ENCODE assay signal across 16 mouse cellular contexts in the genomic region with DNA sequence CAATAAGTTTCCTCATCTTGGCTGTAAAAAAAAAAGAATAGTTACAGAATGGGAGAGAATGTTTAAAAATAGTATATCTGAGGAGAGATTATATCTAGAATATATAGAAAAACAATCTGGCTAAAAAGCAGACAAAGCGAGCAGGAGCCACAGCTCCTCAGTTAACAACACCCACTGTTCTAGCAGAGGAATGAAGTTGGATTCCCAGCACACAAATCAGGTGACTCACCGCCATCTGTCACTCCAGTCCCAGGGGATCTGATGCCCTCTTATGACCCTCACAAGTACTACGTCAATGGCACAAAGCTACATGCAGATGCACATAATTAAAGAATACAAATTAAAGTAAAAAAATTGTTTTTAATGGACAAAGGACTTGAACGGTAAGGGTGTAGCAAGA. TPM values are rescaled to one million over a fixed set of nuclear protein-coding genes. Genes with fewer than 3 reads are reported as not detected.
A peak's percentile ranks its signal among the peaks of the same experiment; 100 is the strongest.
DNase-seq lines count a peak whose midpoint lies in the region; ATAC-seq lines count a peak whose summit lies in the region.
"Had no signal": no experiment of that assay in that cellular context is flagged by ENCODE, and none has a peak within 500 bp of the region (broad histone marks: within the 10 kb centered on the region; RNA-seq: fewer than 3 reads in every experiment).

No protein-coding gene starts in this region.

- peak; percentile 20 to 21 for DNase-seq in layer of hippocampus, adult 8-10 months (ENCODE audit: low spot score in 2 of 2)
- no peak for DNase-seq in layer of hippocampus, adult 9-10 months (ENCODE audit: low spot score)
- peak; percentile 97 for DNase-seq in brain, adult 2 months (ENCODE audit: low read depth, low spot score)
- peak; percentile 65 to 71 for DNase-seq in cerebellum, postnatal 10 days
- peak; percentile 45 to 59 for DNase-seq in right cerebral cortex, postnatal 10 days (ENCODE audit: low spot score in 2 of 2)
- DNase-seq in heart, adult 9 months (ENCODE audit: low spot score in 2 of 2) = no peak
- DNase-seq: gastrocnemius, adult 2 months; heart, adult 2 months; heart, postnatal 4 days; liver, postnatal 0 days; thymus, postnatal 14 days had no signal

- no peak for ATAC-seq in erythroid progenitor cell, adult 5-6 weeks (replicated peaks; ENCODE audit: low FRiP score, poor library complexity, severe bottlenecking)
- ATAC-seq: inflammation-experienced regulatory T-cells, adult 6 months; liver, postnatal 0 days had no signal

RNA-seq across cellular contexts. Expression of a gene that starts 11.7 kb away (rescaled TPM):
- total RNA-seq in layer of hippocampus, adult 8-10 months (2022) = under 1 TPM in 2 of 4 experiments, not detected in 2; 0.25 to 0.48 TPM
- total RNA-seq in erythroid progenitor cell, adult 5-6 weeks (2015; ENCODE audit: low replicate concordance) = 5.0 and 10.1 TPM in 2 replicates
- total RNA-seq in erythroid progenitor cell, adult 5-6 weeks (2017; ENCODE audit: low replicate concordance) = 1.8 and 2.3 TPM in 2 replicates
- total RNA-seq: layer of hippocampus, adult 18-20 months had no signal

RNA-seq across cellular contexts. Expression of a gene that starts 32.6 kb away (rescaled TPM):
- 1 to 10 TPM in 2 of 4 experiments, under 1 TPM in 2; 0.39 to 1.3 (median 0.80) TPM for total RNA-seq in layer of hippocampus, adult 8-10 months (2022)
- 2.1 and 4.3 TPM in 2 replicates for total RNA-seq in erythroid progenitor cell, adult 5-6 weeks (2015; ENCODE audit: low replicate concordance)
- 2.9 and 6.0 TPM in 2 replicates for total RNA-seq in erythroid progenitor cell, adult 5-6 weeks (2017; ENCODE audit: low replicate concordance)

RNA-seq across cellular contexts. Expression of a gene that starts 46.5 kb away (rescaled TPM):
- not detected for total RNA-seq in layer of hippocampus, adult 8-10 months (2022)
- not detected in 2 replicates for total RNA-seq in erythroid progenitor cell, adult 5-6 weeks (2015; ENCODE audit: low replicate concordance)
- total RNA-seq in erythroid progenitor cell, adult 5-6 weeks (2017; ENCODE audit: low replicate concordance) = not detected in 2 replicates
- total RNA-seq: adrenal gland, adult 18-20 months; gastrocnemius, adult 2 months; heart, adult 2 months; heart, postnatal 4 days; layer of hippocampus, adult 18-20 months; midbrain, postnatal 0 days had no signal

Comparison
In these comparisons a context has a peak if more than half of its experiments do, and no peak if none do; other contexts are left out.
1. DNase-seq: peak in layer of hippocampus, adult 8-10 months (2 of 2), brain, adult 2 months (single experiment), cerebellum, postnatal 10 days (2 of 2) and right cerebral cortex, postnatal 10 days (2 of 2); none in layer of hippocampus, adult 9-10 months (single experiment) and heart, adult 9 months (0 of 2).